Mouse (Mus musculus): ENCODE measurements around the gene Stambp. TPM values are rescaled to one million over a fixed set of nuclear protein-coding genes. Genes with fewer than 3 reads are reported as not detected.

Stambp gene
- polyA plus RNA-seq, 1 experiment from 2014 or later, result 30.7 TPM

DNA sequence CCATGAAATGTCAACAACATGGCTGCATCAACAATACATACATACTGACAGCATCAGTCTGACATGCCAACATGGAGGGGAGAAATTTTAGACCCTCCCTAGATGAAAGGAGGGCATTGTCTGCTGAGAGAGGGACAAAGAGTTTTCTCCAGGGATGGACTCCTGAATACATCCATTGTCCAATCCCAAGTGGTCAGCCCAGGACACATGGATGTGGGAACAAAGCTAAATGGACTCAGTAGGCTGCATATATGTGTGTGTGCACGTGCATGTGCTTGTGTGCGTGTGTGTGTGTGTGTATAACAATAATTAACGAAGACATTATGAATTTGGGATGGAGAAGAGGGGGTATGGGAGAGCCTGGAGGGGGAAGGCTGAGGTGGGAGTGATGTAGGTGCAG lies 26.8 kb downstream of the Stambp start:
- H3K27me3 ChIP-seq (replicated peaks; ENCODE audit: insufficient read depth, low read length), result no peaks in the 10 kb centered on the region
- no peaks in the 10 kb centered on the region for H3K9me3 ChIP-seq (ENCODE audit: low read length)
- no peak overlapping the region for H3K4me3 ChIP-seq (ENCODE audit: low read depth, low read length)
- no peak overlapping the region for H3K27ac ChIP-seq (ENCODE audit: low read length)
- no peak for DNase-seq (ENCODE audit: low spot score)
- no peak overlapping the region for H3K9ac ChIP-seq (replicated peaks; ENCODE audit: low read depth)
- peaks cover 6% of the 10 kb centered on the region; the same call in 1 of the 2 replicates for H3K36me3 ChIP-seq (ENCODE audit: insufficient read depth, low read length)
- no peak for TF ChIP-seq CTCF (IDR thresholded peaks at IDR 0.05)
- no peak for TF ChIP-seq EP300 (IDR thresholded peaks at IDR 0.05)
- 79% methylated on average over 3 of the region's 3 CpGs for WGBS
- no peak overlapping the region for H3K4me2 ChIP-seq (replicated peaks; ENCODE audit: low read depth, low read length)
- peaks cover 3% of the 10 kb centered on the region; the same call in 1 of the 2 replicates for H3K4me1 ChIP-seq (ENCODE audit: insufficient read depth, low read depth, low read length)
- ATAC-seq, result no peak

DNA sequence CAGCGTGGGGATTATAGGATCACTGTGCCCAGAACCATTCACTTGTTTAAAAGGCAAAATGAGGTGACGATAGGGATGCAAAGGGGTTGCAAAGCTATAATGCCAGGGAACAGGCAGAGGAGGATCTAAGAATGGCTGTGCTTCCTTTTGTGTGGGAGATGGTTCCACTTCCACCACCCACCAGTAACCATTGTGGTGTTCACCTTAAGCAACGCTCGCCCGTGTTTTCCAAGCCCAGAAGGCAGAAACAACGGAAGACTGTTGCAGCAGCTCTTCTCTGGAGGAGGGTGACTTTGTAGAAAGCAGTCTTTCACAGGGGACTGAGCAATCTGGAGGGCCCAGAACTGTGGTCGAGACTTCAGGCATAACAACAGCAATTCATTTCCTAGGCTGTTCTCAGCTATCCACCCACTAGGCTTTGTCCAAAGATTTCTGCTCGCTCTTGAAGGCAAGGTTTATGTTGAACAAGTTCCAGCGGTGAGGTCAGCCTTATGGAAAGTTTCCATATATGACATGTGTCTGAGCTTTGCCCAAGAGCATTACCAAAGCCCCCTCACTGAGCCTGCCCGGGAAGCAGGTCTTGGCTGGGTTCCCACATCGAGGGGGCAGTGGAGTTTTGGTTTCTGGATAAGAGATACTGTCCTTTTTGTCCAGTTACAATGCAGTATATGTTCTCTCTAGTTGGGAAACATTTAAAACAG lies 30.6 kb downstream of the Stambp start:
- 0 out of 2 replicates have a peak, but pooled peaks have one; percentile 16 for TF ChIP-seq EP300 (IDR thresholded peaks at IDR 0.05)
- no peak for TF ChIP-seq CTCF (IDR thresholded peaks at IDR 0.05)
- Histone ChIP-seq H3K4me2 (replicated peaks; ENCODE audit: low read depth, low read length) (no peak overlapping the region), H3K4me1 (ENCODE audit: insufficient read depth, low read depth, low read length) (peaks cover 3% of the 10 kb centered on the region; the same call in 1 of the 2 replicates), H3K27me3 (replicated peaks; ENCODE audit: insufficient read depth, low read length) (no peaks in the 10 kb centered on the region), H3K27ac (ENCODE audit: low read length) (0 out of 2 replicates have a peak overlapping the region, but pooled peaks have one; percentile 26), H3K36me3 (ENCODE audit: insufficient read depth, low read length) (no peaks in the 10 kb centered on the region; the same call in 1 of the 2 replicates), H3K9me3 (ENCODE audit: low read length) (no peaks in the 10 kb centered on the region), H3K4me3 (ENCODE audit: low read depth, low read length) (no peak overlapping the region), H3K9ac (replicated peaks; ENCODE audit: low read depth) (no peak overlapping the region)
- WGBS, result 61% methylated on average over 11 of the region's 11 CpGs
- DNase-seq (ENCODE audit: low spot score), result peak; percentile 73
- ATAC-seq, result peak; percentile 71

DNA sequence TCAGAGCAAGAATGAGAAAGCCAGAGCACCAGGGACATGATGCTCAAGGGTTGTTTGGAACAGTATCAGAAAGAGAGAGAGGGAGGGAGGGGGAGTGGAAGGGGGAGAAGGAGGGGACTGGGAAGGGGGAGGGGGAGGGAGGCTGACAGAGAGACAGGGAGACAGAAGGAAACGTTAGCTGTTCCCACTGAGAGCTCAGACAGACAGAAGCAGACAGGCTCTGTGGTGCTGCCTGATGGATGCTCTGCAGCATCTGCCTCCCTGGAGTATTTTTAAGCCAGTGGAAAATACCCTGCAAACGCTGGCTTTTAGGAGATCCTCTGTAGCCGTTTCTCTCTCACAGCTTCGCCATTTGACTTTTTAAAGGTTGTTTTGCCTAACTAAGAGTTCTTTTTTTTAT lies 32.5 kb downstream of the Stambp start:
- Histone ChIP-seq H3K27me3 (replicated peaks; ENCODE audit: insufficient read depth, low read length) (no peaks in the 10 kb centered on the region), H3K9me3 (ENCODE audit: low read length) (no peaks in the 10 kb centered on the region), H3K4me3 (ENCODE audit: low read depth, low read length) (no peak overlapping the region), H3K9ac (replicated peaks; ENCODE audit: low read depth) (no peak overlapping the region), H3K36me3 (ENCODE audit: insufficient read depth, low read length) (no peaks in the 10 kb centered on the region), H3K4me1 (ENCODE audit: insufficient read depth, low read depth, low read length) (peaks cover 3% of the 10 kb centered on the region; the same call in 1 of the 2 replicates), H3K27ac (ENCODE audit: low read length) (no peak overlapping the region), H3K4me2 (replicated peaks; ENCODE audit: low read depth, low read length) (no peak overlapping the region)
- DNase-seq (ENCODE audit: low spot score) (peak; percentile 25), ATAC-seq (peak; percentile 40; the same call in 1 of the 2 replicates)
- 45% methylated on average over 4 of the region's 4 CpGs for WGBS
- no peak for TF ChIP-seq EP300 (IDR thresholded peaks at IDR 0.05)
- TF ChIP-seq CTCF (IDR thresholded peaks at IDR 0.05), result no peak

DNA sequence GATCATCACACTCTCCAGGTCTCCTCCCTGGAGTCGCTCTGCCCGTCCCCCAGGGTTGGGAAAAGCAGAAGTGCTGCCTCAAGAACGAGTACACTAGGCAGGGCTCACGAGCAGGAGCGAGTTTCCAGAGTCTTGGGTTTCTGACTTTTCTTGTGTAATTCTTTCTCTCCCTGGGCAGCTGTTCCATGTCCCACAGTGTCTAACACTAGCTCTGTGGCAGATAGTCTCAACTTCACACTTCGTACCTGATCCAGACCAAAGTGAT lies 35.8 kb downstream of the Stambp start:
- Histone ChIP-seq H3K4me3 (ENCODE audit: low read depth, low read length) (no peak overlapping the region), H3K4me2 (replicated peaks; ENCODE audit: low read depth, low read length) (no peak overlapping the region), H3K27me3 (replicated peaks; ENCODE audit: insufficient read depth, low read length) (no peaks in the 10 kb centered on the region), H3K4me1 (ENCODE audit: insufficient read depth, low read depth, low read length) (peaks cover under 1% of the 10 kb centered on the region; the same call in 1 of the 2 replicates), H3K9ac (replicated peaks; ENCODE audit: low read depth) (no peak overlapping the region), H3K27ac (ENCODE audit: low read length) (0 out of 2 replicates have a peak overlapping the region, but pooled peaks have one; percentile 1), H3K9me3 (ENCODE audit: low read length) (no peaks in the 10 kb centered on the region), H3K36me3 (ENCODE audit: insufficient read depth, low read length) (no peaks in the 10 kb centered on the region)
- 18% methylated on average over 6 of the region's 6 CpGs for WGBS
- DNase-seq (ENCODE audit: low spot score) (peak; percentile 17), ATAC-seq (no peak; the same call in 1 of the 2 replicates)
- no peak for TF ChIP-seq EP300 (IDR thresholded peaks at IDR 0.05)

DNA sequence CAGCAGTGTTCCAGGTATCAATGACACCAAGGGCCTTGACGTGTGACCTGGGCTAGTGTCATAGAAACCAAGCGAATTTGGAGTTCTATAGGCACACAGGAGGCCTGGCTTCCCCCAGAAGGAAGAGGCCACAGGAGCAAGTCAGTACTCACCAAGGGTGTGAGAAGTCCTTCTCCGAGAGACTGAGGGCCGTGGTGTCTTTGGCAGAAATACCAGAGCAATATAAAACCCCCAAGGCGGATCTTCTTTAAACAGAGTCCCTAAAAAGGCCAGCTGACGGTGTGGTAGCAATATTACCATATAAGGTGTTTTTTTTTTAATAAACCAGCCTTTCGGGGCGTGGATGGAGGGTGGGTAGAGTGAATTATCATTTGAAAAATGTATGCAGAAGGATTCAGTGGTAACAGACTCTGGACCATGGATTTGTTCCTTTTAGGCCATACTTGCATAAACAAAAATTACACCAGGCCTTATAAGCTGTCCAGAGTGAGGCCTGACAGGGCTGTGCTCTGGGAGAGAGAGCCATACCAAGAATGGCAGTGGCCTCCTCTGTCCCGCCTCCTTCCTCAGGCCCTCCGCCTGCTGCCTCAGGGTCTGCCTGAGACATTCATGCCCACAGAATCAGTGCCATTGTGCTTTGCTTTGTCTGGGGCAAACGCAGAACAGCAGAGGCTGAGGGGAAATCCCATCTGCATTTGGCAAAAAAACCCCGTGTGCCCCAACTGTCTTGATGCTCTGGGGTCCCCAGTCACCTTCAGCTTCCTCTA lies 36.3 kb downstream of the Stambp start, which contains the start of gene Actg2:
Gene Actg2, minus strand, starts transcription at position 238 of the 767 bp plus-strand sequence.
- Histone ChIP-seq H3K9ac (replicated peaks; ENCODE audit: low read depth) (no peak within 1 kb of the TSS), H3K4me3 (ENCODE audit: low read depth, low read length) (no peak within 1 kb of the TSS)

DNA sequence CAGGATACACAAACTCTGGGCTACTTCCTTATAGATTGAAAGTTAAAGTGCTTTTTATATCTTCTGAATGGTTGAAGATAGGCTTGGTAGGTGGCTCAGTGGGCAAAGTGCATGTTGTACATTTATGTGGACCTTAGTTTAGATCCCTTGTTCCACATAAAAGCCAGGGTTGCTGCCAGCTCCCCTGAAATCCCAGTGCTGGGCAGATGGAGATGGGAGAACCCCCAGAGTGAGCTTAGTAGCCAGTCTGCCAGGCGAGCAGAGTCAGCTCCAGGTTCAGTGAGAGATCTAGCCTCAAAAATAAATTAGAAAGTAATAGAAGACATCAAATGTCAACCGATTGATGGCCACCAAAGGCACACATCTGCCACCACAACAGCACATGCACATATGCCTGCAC lies 39.9 kb downstream of the Stambp start:
- no peaks in the 10 kb centered on the region for H3K9me3 ChIP-seq (ENCODE audit: low read length)
- no peak overlapping the region for H3K4me2 ChIP-seq (replicated peaks; ENCODE audit: low read depth, low read length)
- no peak overlapping the region for H3K9ac ChIP-seq (replicated peaks; ENCODE audit: low read depth)
- no peaks in the 10 kb centered on the region for H3K27me3 ChIP-seq (replicated peaks; ENCODE audit: insufficient read depth, low read length)
- TF ChIP-seq CTCF (IDR thresholded peaks at IDR 0.05) (no peak), EP300 (IDR thresholded peaks at IDR 0.05) (no peak)
- H3K27ac ChIP-seq (ENCODE audit: low read length), result no peak overlapping the region
- DNase-seq (ENCODE audit: low spot score), result no peak
- 70% methylated on average over 2 of the region's 2 CpGs for WGBS
- ATAC-seq, result no peak
- H3K36me3 ChIP-seq (ENCODE audit: insufficient read depth, low read length), result no peaks in the 10 kb centered on the region
- no peaks in the 10 kb centered on the region for H3K4me1 ChIP-seq (ENCODE audit: insufficient read depth, low read depth, low read length)
- no peak overlapping the region for H3K4me3 ChIP-seq (ENCODE audit: low read depth, low read length)

More for the DNA sequence above, 36.3 kb downstream of the Stambp start, which contains the start of gene Actg2:
- WGBS, result 55% methylated on average over 12 of the region's 12 CpGs
- ATAC-seq, result peak; percentile 67
- peak; percentile 32 for DNase-seq (ENCODE audit: low spot score)
- TF ChIP-seq EP300 (IDR thresholded peaks at IDR 0.05) (no peak), CTCF (IDR thresholded peaks at IDR 0.05) (no peak)
- Histone ChIP-seq H3K4me1 (ENCODE audit: insufficient read depth, low read depth, low read length) (no peaks in the 10 kb centered on the region), H3K36me3 (ENCODE audit: insufficient read depth, low read length) (no peaks in the 10 kb centered on the region), H3K4me2 (replicated peaks; ENCODE audit: low read depth, low read length) (no peak within 1 kb of the TSS), H3K27ac (ENCODE audit: low read length) (peak within 1 kb of the TSS; percentile 4; the same call in 1 of the 2 replicates), H3K27me3 (replicated peaks; ENCODE audit: insufficient read depth, low read length) (no peaks in the 10 kb centered on the region), H3K9me3 (ENCODE audit: low read length) (no peaks in the 10 kb centered on the region)
